Mouse (Mus musculus) midbrain, postnatal 0 days (tissue): ENCODE measurements around the gene Mettl25. TPM values are rescaled to one million over a fixed set of nuclear protein-coding genes. Genes with fewer than 3 reads are reported as not detected.

ENCODE experiments used
- ATAC-seq: fragments of 200-750 bp; cut with Nextera tagmentation; 2 replicates; pipeline ENCODE4 v1.8.0; 2017; ENCODE audit warnings: moderate number of reproducible peaks, mild to moderate bottlenecking, moderate TSS enrichment, moderate library complexity; ENCODE audit not compliant: low FRiP score
- DNase-seq: peaks from one replicate; pipeline ENCODE4 v3.0.0-alpha.2; 2015; ENCODE audit warnings: low spot score
- H3K27ac ChIP-seq: fragments of 300-500 bp; sonication (generic); 2 replicates; pipeline ENCODE4 v1.5.1; 2014; ENCODE audit warnings: low read depth, mild to moderate bottlenecking, low read length, mixed read lengths
- H3K27me3 ChIP-seq: fragments of 300-500 bp; sonication (generic); 2 replicates; pipeline ENCODE4 v1.6.1; 2014; ENCODE audit warnings: low read length, control low read depth, mixed read lengths; ENCODE audit not compliant: insufficient read depth
- H3K36me3 ChIP-seq: fragments of 300-500 bp; sonication (generic); 2 replicates; pipeline ENCODE4 v1.6.1; 2014; ENCODE audit warnings: low read length, control low read depth, mixed read lengths; ENCODE audit not compliant: insufficient read depth
- H3K4me1 ChIP-seq: fragments of 300-500 bp; sonication (generic); 2 replicates; pipeline ENCODE4 v1.6.1; 2014; ENCODE audit warnings: mild to moderate bottlenecking, control low read depth, antibody characterized with exemption, low read length, mixed read lengths; ENCODE audit not compliant: insufficient read depth
- H3K4me2 ChIP-seq: fragments of 300-500 bp; sonication (generic); 2 replicates; pipeline ENCODE4 v1.6.1; 2014; ENCODE audit warnings: low read depth, mild to moderate bottlenecking, low read length, mixed read lengths; ENCODE audit not compliant: poor library complexity, severe bottlenecking
- H3K4me3 ChIP-seq: fragments of 300-500 bp; sonication (generic); 2 replicates; pipeline ENCODE4 v1.5.1; 2014; ENCODE audit warnings: low read depth, mild to moderate bottlenecking, low read length, moderate library complexity
- H3K9ac ChIP-seq: fragments of 300-500 bp; sonication (generic); replicated peaks from 2 replicates; pipeline ENCODE4 v1.6.1; 2014; ENCODE audit warnings: mild to moderate bottlenecking, low read length, moderate library complexity, mixed read lengths; ENCODE audit not compliant: poor library complexity, severe bottlenecking
- H3K9me3 ChIP-seq: fragments of 300-500 bp; sonication (generic); 2 replicates; pipeline ENCODE4 v1.6.1; 2016; ENCODE audit warnings: low read length, control low read depth
- CTCF ChIP-seq: IDR thresholded peaks from 2 replicates; pipeline ENCODE4 v1.5.1; 2016; ENCODE audit warnings: antibody characterized with exemption, mild to moderate bottlenecking
- WGBS: fragments of 180-500 bp; shearing (Covaris S2); extraction: QIAGEN DNeasy Blood & Tissue Kit; methylation state at CpG from one replicate; pipeline ENCODE4 v1.1.7; 2014; 5-methylcytosine and 5-hydroxymethylcytosine counted together
- polyA plus RNA-seq: library from polyadenylated mRNA; unstranded; fragments of >200 nt; fragmentation: Nextera tagmentation; extraction: Ambion mirVana; gene quantifications from 2 replicates; pipeline ENCODE4 v1.2.1, GENCODE M21; 2015
- total RNA-seq: library from RNA; depleted of rRNA; stranded (reverse); fragments of >200 nt; gene quantifications from 2 replicates; pipeline ENCODE4 v1.2.3, GENCODE M21; 2014

The Mettl25 gene
- total and polyA plus RNA-seq, 2 experiments from 2014 or later = 17.7 to 29.7 TPM

DNA sequence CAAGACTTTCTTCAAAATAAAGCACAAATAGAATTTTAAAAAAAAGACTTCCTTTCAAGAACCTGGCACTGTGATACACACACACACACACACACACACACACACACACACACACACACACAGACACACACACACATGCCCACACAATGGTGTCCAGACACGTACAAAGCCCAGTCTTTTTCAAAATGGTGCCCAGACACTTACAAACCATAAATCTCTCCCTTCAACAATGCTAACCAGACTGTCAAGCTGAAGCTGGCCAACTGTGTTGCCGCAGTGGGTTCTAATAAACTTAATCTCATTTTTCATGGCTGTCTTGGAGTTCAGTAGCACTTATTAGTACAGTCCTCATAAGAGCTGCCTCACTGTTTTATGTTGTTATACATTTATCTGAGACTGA lies 80.7 kb downstream of the Mettl25 start:
- Histone ChIP-seq H3K4me3 (no peak overlapping the region), H3K36me3 (no peaks in the 10 kb centered on the region), H3K4me2 (no peak overlapping the region), H3K27ac (no peak overlapping the region), H3K27me3 (no peaks in the 10 kb centered on the region), H3K9me3 (no peaks in the 10 kb centered on the region), H3K4me1 (no peaks in the 10 kb centered on the region), H3K9ac (no peak overlapping the region)
- TF ChIP-seq CTCF = no peak
- ATAC-seq = no peak
- DNase-seq = no peak
- 48% methylated on average over 2 of the region's 2 CpGs for WGBS

DNA sequence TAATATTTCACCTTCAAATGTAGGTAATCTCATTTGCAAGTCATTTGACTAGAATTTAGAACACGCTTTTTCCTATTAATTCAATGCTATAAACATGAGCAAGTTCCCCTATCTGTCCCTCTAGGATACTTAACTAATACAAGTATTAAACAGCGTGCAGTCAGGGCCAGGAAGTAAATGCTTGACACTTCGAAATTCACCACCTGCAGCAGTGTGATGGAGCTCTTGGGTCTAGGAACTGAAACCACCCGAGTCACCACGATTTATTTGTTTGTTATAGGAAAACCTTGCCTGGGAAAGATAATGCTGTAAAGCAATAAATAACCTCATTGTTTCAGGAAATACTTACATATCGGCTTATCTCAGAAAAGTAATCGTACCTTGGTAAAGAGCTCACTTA lies 81.1 kb downstream of the Mettl25 start:
- Histone ChIP-seq H3K36me3 (no peaks in the 10 kb centered on the region), H3K9ac (no peak overlapping the region), H3K4me2 (no peak overlapping the region), H3K27ac (no peak overlapping the region), H3K27me3 (no peaks in the 10 kb centered on the region), H3K9me3 (no peaks in the 10 kb centered on the region), H3K4me3 (no peak overlapping the region), H3K4me1 (no peaks in the 10 kb centered on the region)
- no peak for ATAC-seq
- TF ChIP-seq CTCF = no peak
- DNase-seq = no peak
- 86% methylated on average over 7 of the region's 7 CpGs for WGBS

DNA sequence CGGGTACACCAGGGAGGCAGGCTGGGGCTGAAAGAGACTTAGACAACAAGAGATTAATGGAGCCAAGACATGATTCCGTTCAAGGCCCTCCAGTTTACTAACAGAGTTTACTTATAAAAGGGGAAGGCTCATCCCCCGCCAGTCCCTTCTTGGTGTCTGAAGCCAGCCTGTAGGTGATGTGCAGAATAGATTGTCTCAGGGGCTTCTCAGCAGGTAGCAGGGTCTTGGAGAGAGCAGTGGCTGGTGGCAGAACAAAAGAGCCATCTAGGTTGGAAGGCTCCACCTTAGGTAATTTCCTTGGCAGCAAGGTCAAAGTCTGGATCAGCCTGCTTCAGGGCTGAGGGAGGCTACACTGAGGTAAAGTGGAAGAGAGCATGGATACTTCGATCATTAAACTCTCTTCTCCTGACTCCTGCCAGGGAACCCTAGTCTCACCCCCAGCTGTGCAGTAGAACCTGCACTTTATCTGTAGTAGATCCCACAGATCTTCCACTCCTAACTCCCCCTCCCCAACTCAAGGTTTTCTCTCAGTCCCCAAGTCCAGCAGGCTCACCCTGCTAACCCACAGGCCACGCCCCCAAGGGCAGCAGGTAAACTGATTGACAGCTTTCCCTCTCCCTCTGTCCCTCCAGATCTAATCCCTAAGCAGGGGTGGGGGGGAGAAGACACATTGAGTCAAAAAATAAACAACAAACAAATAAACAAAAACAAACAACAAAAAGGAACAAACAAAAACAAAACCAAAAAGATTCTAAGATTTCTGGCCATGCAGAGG lies 87.2 kb downstream of the Mettl25 start:
- no peak overlapping the region for H3K4me2 ChIP-seq
- no peaks in the 10 kb centered on the region for H3K27me3 ChIP-seq
- H3K4me3 ChIP-seq = no peak overlapping the region
- no peaks in the 10 kb centered on the region for H3K36me3 ChIP-seq
- H3K4me1 ChIP-seq = no peaks in the 10 kb centered on the region
- H3K9ac ChIP-seq = no peak overlapping the region
- H3K9me3 ChIP-seq = no peaks in the 10 kb centered on the region
- TF ChIP-seq CTCF = no peak
- DNase-seq (no peak), ATAC-seq (no peak)
- 71% methylated on average over 5 of the region's 5 CpGs for WGBS
- no peak overlapping the region for H3K27ac ChIP-seq

DNA sequence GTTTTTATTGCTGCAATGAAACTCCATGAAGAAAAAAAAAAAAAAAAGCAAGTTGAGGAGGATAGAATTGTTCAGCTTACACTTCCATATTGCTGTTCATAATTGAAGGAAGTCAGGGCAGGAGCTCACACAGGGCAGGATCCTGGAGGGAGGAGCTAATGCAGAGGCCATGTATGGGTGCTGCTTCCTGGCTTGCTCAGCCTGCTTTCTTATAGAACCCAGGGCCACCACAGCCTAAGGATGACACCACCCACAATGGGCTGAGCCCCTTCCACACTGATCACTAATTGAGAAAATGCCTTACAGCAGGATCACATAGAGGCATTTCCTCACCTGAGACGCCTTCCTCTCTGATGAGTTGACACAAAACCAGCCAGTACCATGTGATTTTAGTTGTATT lies 95.2 kb downstream of the Mettl25 start:
- Histone ChIP-seq H3K4me1 (no peaks in the 10 kb centered on the region), H3K36me3 (no peaks in the 10 kb centered on the region), H3K4me3 (no peak overlapping the region), H3K9me3 (no peaks in the 10 kb centered on the region), H3K4me2 (no peak overlapping the region), H3K9ac (no peak overlapping the region), H3K27me3 (no peaks in the 10 kb centered on the region), H3K27ac (no peak overlapping the region)
- no peak for ATAC-seq
- WGBS = 83% methylated on average over 1 of the region's 1 CpGs
- TF ChIP-seq CTCF = no peak
- DNase-seq = no peak

DNA sequence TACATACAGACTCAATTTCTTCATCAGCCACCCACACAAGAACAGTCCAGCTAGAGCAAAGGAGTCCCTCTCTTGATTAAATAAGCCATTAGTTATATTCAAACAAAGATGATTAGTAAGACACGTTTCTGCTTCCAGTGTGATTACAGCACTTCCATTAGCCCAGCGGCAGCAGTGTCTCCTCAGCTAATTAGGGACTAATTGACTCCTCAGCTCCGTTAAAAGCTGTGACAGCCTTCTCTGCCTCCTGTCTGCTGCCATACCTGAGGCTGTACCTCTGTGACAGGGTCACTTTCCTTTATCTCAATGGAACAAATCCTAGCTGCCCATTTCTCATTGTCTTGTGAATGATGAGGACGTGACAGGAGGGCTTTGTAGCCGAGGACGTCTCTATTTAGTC lies 99.4 kb downstream of the Mettl25 start:
- WGBS = 65% methylated on average over 6 of the region's 6 CpGs
- no peaks in the 10 kb centered on the region for H3K4me1 ChIP-seq
- DNase-seq (peak; percentile 26), ATAC-seq (0 out of 2 replicates have a peak, but pooled peaks have one; percentile 13)
- no peaks in the 10 kb centered on the region for H3K27me3 ChIP-seq
- no peaks in the 10 kb centered on the region for H3K36me3 ChIP-seq
- no peak overlapping the region for H3K4me3 ChIP-seq
- no peak overlapping the region for H3K4me2 ChIP-seq
- H3K9me3 ChIP-seq = no peaks in the 10 kb centered on the region
- H3K9ac ChIP-seq = no peak overlapping the region
- no peak overlapping the region for H3K27ac ChIP-seq
- TF ChIP-seq CTCF = no peak

DNA sequence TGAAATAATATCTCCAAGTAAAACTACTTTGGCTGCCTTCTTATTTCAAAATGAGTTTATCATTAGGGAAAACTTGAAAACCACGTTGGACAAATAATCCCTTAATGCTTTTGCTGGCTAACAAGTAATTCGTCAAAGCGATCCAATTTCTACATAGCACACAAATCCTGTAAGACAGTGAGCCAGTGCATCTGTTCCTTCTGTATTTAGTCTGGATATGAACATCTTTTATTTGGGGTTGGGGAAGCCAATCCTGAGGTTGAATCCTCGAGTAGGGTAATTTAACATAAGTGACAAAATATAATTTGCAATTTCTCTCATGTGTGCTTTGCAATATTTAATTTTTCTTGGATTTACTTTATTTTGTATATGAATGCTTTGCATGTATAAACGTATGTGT lies 102.2 kb downstream of the Mettl25 start:
- no peak for ATAC-seq
- H3K27me3 ChIP-seq = no peaks in the 10 kb centered on the region
- no peaks in the 10 kb centered on the region for H3K36me3 ChIP-seq

More for the DNA sequence above, 102.2 kb downstream of the Mettl25 start:
- no peaks in the 10 kb centered on the region for H3K9me3 ChIP-seq
- no peak overlapping the region for H3K27ac ChIP-seq
- no peak for DNase-seq
- no peak overlapping the region for H3K9ac ChIP-seq
- no peaks in the 10 kb centered on the region for H3K4me1 ChIP-seq
- H3K4me2 ChIP-seq = no peak overlapping the region
- H3K4me3 ChIP-seq = no peak overlapping the region
- no peak for TF ChIP-seq CTCF
- WGBS = 78% methylated on average over 5 of the region's 5 CpGs
